Mouse (Mus musculus): ENCODE data around the gene Igfals.

The Igfals gene

GRCm38 (mm10) chr17:24867914-24868313, 2.1 kb downstream of the Igfals start:
- no peak for DNase-seq (ENCODE audit: low spot score)

- no peak for DNase-seq (ENCODE audit: low spot score)
Observed at GRCm38 (mm10) chr17:24873695-24874404, 8.1 kb downstream of the Igfals start.

- no peak for DNase-seq (ENCODE audit: low spot score)
Observed at GRCm38 (mm10) chr17:24874405-24874745, 8.6 kb downstream of the Igfals start.

- no peak for DNase-seq (ENCODE audit: low spot score)
Observed at GRCm38 (mm10) chr17:24874989-24875388, 9.2 kb downstream of the Igfals start.

- DNase-seq (ENCODE audit: low spot score): no peak
Observed at GRCm38 (mm10) chr17:24877336-24878116, 11.7 kb downstream of the Igfals start.

- DNase-seq (ENCODE audit: low spot score): no peak
Observed at GRCm38 (mm10) chr17:24878117-24878397, 12.3 kb downstream of the Igfals start.

- no peak for DNase-seq (ENCODE audit: low spot score)
Observed at GRCm38 (mm10) chr17:24878531-24878930, 12.7 kb downstream of the Igfals start.

GRCm38 (mm10) chr17:24881738-24882440, 16.1 kb downstream of the Igfals start:
- DNase-seq (ENCODE audit: low spot score): peak; percentile 74

- DNase-seq (ENCODE audit: low spot score): no peak
Observed at GRCm38 (mm10) chr17:24884391-24884790, 18.6 kb downstream of the Igfals start.

GRCm38 (mm10) chr17:24885356-24886133, 19.7 kb downstream of the Igfals start:
- DNase-seq (ENCODE audit: low spot score): no peak

GRCm38 (mm10) chr17:24886134-24886931, 20.5 kb downstream of the Igfals start, which contains the start of the genes Nubp2 and Spsb3:
TSS of gene Nubp2 (minus strand) at chr17:24886349.
TSS of gene Spsb3 (plus strand) at chr17:24886643.
- peak; percentile 97 for DNase-seq (ENCODE audit: low spot score)

GRCm38 (mm10) chr17:24886932-24887271, 21.1 kb downstream of the Igfals start:
- no peak for DNase-seq (ENCODE audit: low spot score)

GRCm38 (mm10) chr17:24887291-24888080, 21.7 kb downstream of the Igfals start:
- DNase-seq (ENCODE audit: low spot score): no peak

GRCm38 (mm10) chr17:24888862-24889261, 23.1 kb downstream of the Igfals start:
- no peak for DNase-seq (ENCODE audit: low spot score)

GRCm38 (mm10) chr17:24890151-24891092, 24.6 kb downstream of the Igfals start:
- no peak for DNase-seq (ENCODE audit: low spot score)

- DNase-seq (ENCODE audit: low spot score): no peak
Observed at GRCm38 (mm10) chr17:24891321-24891720, 25.5 kb downstream of the Igfals start.

- no peak for DNase-seq (ENCODE audit: low spot score)
Observed at GRCm38 (mm10) chr17:24892785-24893184, 27.0 kb downstream of the Igfals start.

- DNase-seq (ENCODE audit: low spot score): no peak
Observed at GRCm38 (mm10) chr17:24893276-24893675, 27.5 kb downstream of the Igfals start.

All from retina, embryonic 14.5 days (tissue).